ENCODE assay signal across 24 mouse cellular contexts in the genomic region with DNA sequence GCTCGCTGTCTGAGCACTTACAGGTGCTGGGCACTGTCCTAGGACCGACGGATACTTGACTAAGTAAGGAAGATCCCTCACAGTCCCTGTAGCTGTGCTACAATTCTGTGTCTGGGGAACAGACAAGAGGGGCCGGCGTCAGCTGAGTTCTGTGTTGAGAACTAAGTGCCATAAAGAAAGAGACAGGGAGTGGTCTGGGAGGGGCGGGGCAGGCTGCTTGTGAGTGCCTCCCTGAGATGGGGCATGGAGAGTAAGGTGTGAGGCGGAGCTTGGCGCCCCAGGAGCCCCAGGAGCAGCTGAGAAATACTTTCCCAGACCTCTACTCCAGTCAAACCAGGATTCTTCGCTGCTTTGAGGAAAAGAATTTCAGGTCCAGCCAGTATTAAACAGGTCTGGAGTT.
DNase-seq lines count a peak whose midpoint lies in the region; ATAC-seq and TF ChIP-seq lines count a peak whose summit lies in the region.
"Had no signal": no experiment of that assay in that cellular context is flagged by ENCODE, and none has a peak within 500 bp of the region (broad histone marks: within the 10 kb centered on the region; RNA-seq: fewer than 3 reads in every experiment).

No protein-coding gene starts in this region.

- no peaks in the 10 kb centered on the region for H3K27me3 ChIP-seq in lung, embryonic 14.5 days (ENCODE audit: insufficient read depth, low read length)
- H3K27me3 ChIP-seq in intestine, embryonic 16.5 days (replicated peaks; ENCODE audit: control insufficient read depth, insufficient read depth, low read length), result no peaks in the 10 kb centered on the region
- H3K27me3 ChIP-seq: hindbrain, embryonic 15.5 days; liver, embryonic 15.5 days; neural tube, embryonic 15.5 days; stomach, embryonic 15.5 days had no signal

- H3K4me1 ChIP-seq in lung, embryonic 14.5 days (ENCODE audit: insufficient read depth), result peaks cover 12% of the 10 kb centered on the region; the same call in 1 of the 2 replicates
- H3K4me1 ChIP-seq in intestine, embryonic 16.5 days (ENCODE audit: control insufficient read depth, insufficient read depth, low read length), result peaks cover 15% of the 10 kb centered on the region

- 0 out of 2 replicates have a peak, but pooled peaks cover 2% of the 10 kb centered on the region for H3K9me3 ChIP-seq in lung, embryonic 14.5 days (ENCODE audit: low read depth, low read length)
- 0 out of 2 replicates have a peak, but pooled peaks cover 3% of the 10 kb centered on the region for H3K9me3 ChIP-seq in intestine, embryonic 16.5 days (ENCODE audit: control insufficient read depth, low read length)
- H3K9me3 ChIP-seq: forebrain, embryonic 10.5 days; hindbrain, embryonic 15.5 days; kidney, embryonic 15.5 days; liver, embryonic 15.5 days; neural tube, embryonic 15.5 days; stomach, embryonic 15.5 days had no signal

- H3K4me2 ChIP-seq in lung, embryonic 14.5 days, result no peak overlapping the region
- no peak overlapping the region for H3K4me2 ChIP-seq in intestine, embryonic 16.5 days (ENCODE audit: low read depth, low read length)
- H3K4me2 ChIP-seq: heart, embryonic 11.5 days; hindbrain, embryonic 15.5 days; kidney, embryonic 15.5 days; liver, embryonic 15.5 days; neural tube, embryonic 15.5 days; stomach, embryonic 15.5 days had no signal

- H3K9ac ChIP-seq in lung, embryonic 14.5 days, result no peak overlapping the region
- no peak overlapping the region for H3K9ac ChIP-seq in intestine, embryonic 16.5 days (ENCODE audit: low read depth, low read length)
- H3K9ac ChIP-seq: hindbrain, embryonic 15.5 days; kidney, embryonic 15.5 days; liver, embryonic 15.5 days; neural tube, embryonic 15.5 days; stomach, embryonic 15.5 days had no signal

- DNase-seq in embryo, embryonic 10.5 days (ENCODE audit: low spot score), result peak; percentile 25
- no peak for DNase-seq in embryo, embryonic 9.5 days (ENCODE audit: extremely low spot score)
- DNase-seq in lung, embryonic 14.5 days, result peak; percentile 14
- DNase-seq in lung, postnatal 14 days, result no peak
- DNase-seq in natural killer cell, adult 2 months (ENCODE audit: low spot score in 2 of 2), result no peak
- DNase-seq in kidney, postnatal 14 days, result no peak
- DNase-seq: adrenal gland, postnatal 10 days; cerebellum, adult 2 months; cerebellum, postnatal 25 days; embryo, embryonic 11 days; gastrocnemius, postnatal 10 days; kidney, adult 11 months; left cerebral cortex, postnatal 4 days had no signal

- no peak for TF ChIP-seq CTCF in lung, embryonic 14.5 days (IDR thresholded peaks at IDR 0.05; ENCODE audit: low read depth)

- no peaks in the 10 kb centered on the region for H3K36me3 ChIP-seq in lung, embryonic 14.5 days (ENCODE audit: insufficient read depth)
- H3K36me3 ChIP-seq in intestine, embryonic 16.5 days (ENCODE audit: control insufficient read depth, insufficient read depth, low read length), result no peaks in the 10 kb centered on the region
- H3K36me3 ChIP-seq: forebrain, embryonic 10.5 days; hindbrain, embryonic 15.5 days; kidney, embryonic 15.5 days; liver, embryonic 15.5 days; neural tube, embryonic 15.5 days; stomach, embryonic 15.5 days had no signal

- ATAC-seq in lung, embryonic 14.5 days (ENCODE audit: insufficient read depth), result no peak
- peak; percentile 34; the same call in 1 of the 2 replicates for ATAC-seq in intestine, embryonic 16.5 days
- peak; percentile 24; the same call in 1 of the 2 replicates for ATAC-seq in megakaryocyte progenitor cell, adult 5-6 weeks (replicated peaks; ENCODE audit: poor library complexity)
- ATAC-seq: activated CD4-positive, CD25-positive, alpha-beta regulatory T cell, adult 4 months; forebrain, embryonic 16.5 days had no signal

- H3K27ac ChIP-seq in lung, embryonic 14.5 days (ENCODE audit: low read depth), result no peak overlapping the region
- no peak overlapping the region for H3K27ac ChIP-seq in intestine, embryonic 16.5 days (ENCODE audit: low read length)
- H3K27ac ChIP-seq: forebrain, embryonic 10.5 days; hindbrain, embryonic 15.5 days; kidney, embryonic 15.5 days; liver, embryonic 15.5 days; neural tube, embryonic 15.5 days; stomach, embryonic 15.5 days had no signal

- whole genome bisulfite sequencing in lung, embryonic 14.5 days, result 26% methylated on average over 9 of the region's 9 CpGs
- 19% methylated on average over 9 of the region's 9 CpGs for WGBS in intestine, embryonic 16.5 days

- H3K4me3 ChIP-seq in lung, embryonic 14.5 days (ENCODE audit: low read depth, low read length), result no peak overlapping the region
- no peak overlapping the region for H3K4me3 ChIP-seq in intestine, embryonic 16.5 days (ENCODE audit: low read length)
- H3K4me3 ChIP-seq: forebrain, embryonic 10.5 days; hindbrain, embryonic 15.5 days; kidney, embryonic 15.5 days; liver, embryonic 15.5 days; neural tube, embryonic 15.5 days; stomach, embryonic 15.5 days had no signal

Comparison
In these comparisons a context has a peak if more than half of its experiments do, and no peak if none do; other contexts are left out.
1. DNase-seq: peak in embryo, embryonic 10.5 days (single experiment) and lung, embryonic 14.5 days (single experiment); none in embryo, embryonic 9.5 days (single experiment), lung, postnatal 14 days (single experiment), natural killer cell, adult 2 months (0 of 2) and kidney, postnatal 14 days (single experiment).